Mouse (Mus musculus) hindbrain, embryonic 10.5 days (tissue): ENCODE measurements around the gene Ankrd2. TPM values are rescaled to one million over a fixed set of nuclear protein-coding genes. Genes with fewer than 3 reads are reported as not detected.

ENCODE experiments used
- DNase-seq: peaks from one replicate; pipeline ENCODE4 v3.0.0-alpha.2; 2017; ENCODE audit warnings: low spot score
- H3K27ac ChIP-seq: fragments of 300-500 bp; sonication (generic); 2 replicates; pipeline ENCODE4 v1.5.1; 2016; ENCODE audit warnings: mild to moderate bottlenecking, moderate library complexity
- H3K27me3 ChIP-seq: fragments of 300-500 bp; sonication (generic); 2 replicates; pipeline ENCODE4 v1.6.1; 2016; ENCODE audit warnings: mild to moderate bottlenecking; ENCODE audit not compliant: poor library complexity, insufficient read depth, severe bottlenecking
- H3K36me3 ChIP-seq: fragments of 300-500 bp; sonication (generic); 2 replicates; pipeline ENCODE4 v1.6.1; 2016; ENCODE audit warnings: mild to moderate bottlenecking, moderate library complexity
- H3K4me1 ChIP-seq: fragments of 300-500 bp; sonication (generic); replicated peaks from 2 replicates; pipeline ENCODE4 v1.6.1; 2016; ENCODE audit warnings: mild to moderate bottlenecking
- H3K4me3 ChIP-seq: fragments of 300-500 bp; sonication (generic); 2 replicates; pipeline ENCODE4 v1.5.1; 2016; ENCODE audit warnings: mild to moderate bottlenecking, moderate library complexity
- H3K9me3 ChIP-seq: fragments of 300-500 bp; sonication (generic); 2 replicates; pipeline ENCODE4 v1.6.1; 2016; ENCODE audit warnings: mild to moderate bottlenecking, moderate library complexity
- WGBS: fragments of 180-500 bp; shearing (Covaris S2); methylation state at CpG from one replicate; pipeline ENCODE4 v1.1.7; 2016; 5-methylcytosine and 5-hydroxymethylcytosine counted together
- polyA plus RNA-seq: library from polyadenylated mRNA; unstranded; fragments of >200 nt; fragmentation: Nextera tagmentation; extraction: Ambion mirVana; gene quantifications from 2 replicates; pipeline ENCODE4 v1.2.1, GENCODE M21; 2016

The Ankrd2 gene
- polyA plus RNA-seq, 1 experiment from 2014 or later, result not detected

DNA sequence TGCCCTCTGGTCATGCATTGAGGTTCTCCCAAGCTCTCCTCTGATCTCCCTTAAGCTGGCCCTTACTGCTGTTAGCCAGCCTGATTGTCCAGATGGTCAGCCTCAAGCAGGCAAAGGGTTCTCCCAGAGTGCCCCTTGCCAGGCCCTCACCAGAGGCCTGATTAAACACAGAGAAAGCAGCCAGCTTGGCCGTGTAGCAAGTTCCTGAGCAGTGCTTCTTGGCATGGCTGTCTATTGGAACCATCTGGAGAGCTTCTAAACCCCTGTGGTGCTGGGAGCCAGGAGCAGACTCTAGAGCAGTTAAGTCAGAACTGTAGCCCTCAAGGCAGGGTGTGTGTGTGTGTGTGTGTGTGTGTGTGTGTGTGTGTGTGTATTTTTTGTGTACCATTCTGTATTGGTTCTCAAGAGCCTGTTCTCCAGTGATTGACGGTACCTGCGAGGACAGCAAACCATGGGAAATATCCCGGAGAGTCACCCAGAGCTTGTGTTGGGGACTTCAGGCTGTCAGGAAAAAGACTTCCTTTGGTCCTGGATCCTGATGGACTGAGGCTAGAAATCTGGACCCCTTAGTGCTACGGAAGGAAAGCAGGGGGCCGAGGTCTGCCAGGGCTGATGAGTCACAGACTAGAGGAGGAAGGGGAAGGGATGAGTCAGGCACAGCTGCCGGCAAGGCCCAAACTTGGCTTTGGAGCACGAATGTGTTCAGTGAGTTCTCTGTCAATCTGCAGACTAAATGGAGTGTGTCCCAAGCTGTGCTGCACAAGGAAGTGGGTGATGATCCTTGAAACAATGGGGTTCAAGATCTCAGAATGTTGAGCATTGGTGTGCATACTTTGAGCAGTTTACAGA lies 18.2 kb upstream of the Ankrd2 start:
- no peak overlapping the region for H3K4me3 ChIP-seq
- H3K36me3 ChIP-seq, result no peaks in the 10 kb centered on the region
- whole genome bisulfite sequencing, result 78% methylated on average over 8 of the region's 8 CpGs
- peaks cover 55% of the 10 kb centered on the region for H3K4me1 ChIP-seq
- no peaks in the 10 kb centered on the region for H3K27me3 ChIP-seq
- H3K9me3 ChIP-seq, result no peaks in the 10 kb centered on the region
- DNase-seq, result no peak
- peak overlapping the region; percentile 36 for H3K27ac ChIP-seq

DNA sequence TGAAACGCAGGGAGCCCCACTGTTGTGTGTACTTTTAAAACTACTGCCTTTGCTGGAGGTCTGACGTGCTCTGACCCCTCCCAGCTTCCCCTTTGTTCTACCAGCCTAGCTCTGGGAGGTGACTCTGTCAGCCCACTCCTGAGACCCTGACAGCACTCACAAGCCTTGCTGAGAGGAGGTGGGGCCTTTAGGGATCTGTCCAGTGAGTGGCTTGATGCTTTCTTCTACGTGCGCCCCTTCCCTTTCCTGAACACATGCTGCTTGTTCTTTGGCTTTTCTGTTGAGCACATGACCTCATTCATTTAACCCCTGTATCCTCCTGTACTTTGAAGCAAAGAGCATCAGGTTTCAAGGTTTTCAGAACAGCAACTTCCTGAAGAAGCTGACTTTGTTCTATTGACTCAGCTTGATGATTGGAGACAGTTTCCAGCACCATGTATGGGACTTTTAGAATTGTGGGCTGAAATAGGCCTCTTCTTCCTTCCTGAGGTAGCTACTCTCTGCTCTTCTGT lies 16.7 kb upstream of the Ankrd2 start:
- H3K27me3 ChIP-seq, result no peaks in the 10 kb centered on the region
- H3K36me3 ChIP-seq, result no peaks in the 10 kb centered on the region
- peaks cover 57% of the 10 kb centered on the region for H3K4me1 ChIP-seq
- H3K27ac ChIP-seq, result peak overlapping the region; percentile 36
- H3K9me3 ChIP-seq, result no peaks in the 10 kb centered on the region
- 30% methylated on average over 4 of the region's 4 CpGs for WGBS
- H3K4me3 ChIP-seq, result no peak overlapping the region
- peak; percentile 38 for DNase-seq

DNA sequence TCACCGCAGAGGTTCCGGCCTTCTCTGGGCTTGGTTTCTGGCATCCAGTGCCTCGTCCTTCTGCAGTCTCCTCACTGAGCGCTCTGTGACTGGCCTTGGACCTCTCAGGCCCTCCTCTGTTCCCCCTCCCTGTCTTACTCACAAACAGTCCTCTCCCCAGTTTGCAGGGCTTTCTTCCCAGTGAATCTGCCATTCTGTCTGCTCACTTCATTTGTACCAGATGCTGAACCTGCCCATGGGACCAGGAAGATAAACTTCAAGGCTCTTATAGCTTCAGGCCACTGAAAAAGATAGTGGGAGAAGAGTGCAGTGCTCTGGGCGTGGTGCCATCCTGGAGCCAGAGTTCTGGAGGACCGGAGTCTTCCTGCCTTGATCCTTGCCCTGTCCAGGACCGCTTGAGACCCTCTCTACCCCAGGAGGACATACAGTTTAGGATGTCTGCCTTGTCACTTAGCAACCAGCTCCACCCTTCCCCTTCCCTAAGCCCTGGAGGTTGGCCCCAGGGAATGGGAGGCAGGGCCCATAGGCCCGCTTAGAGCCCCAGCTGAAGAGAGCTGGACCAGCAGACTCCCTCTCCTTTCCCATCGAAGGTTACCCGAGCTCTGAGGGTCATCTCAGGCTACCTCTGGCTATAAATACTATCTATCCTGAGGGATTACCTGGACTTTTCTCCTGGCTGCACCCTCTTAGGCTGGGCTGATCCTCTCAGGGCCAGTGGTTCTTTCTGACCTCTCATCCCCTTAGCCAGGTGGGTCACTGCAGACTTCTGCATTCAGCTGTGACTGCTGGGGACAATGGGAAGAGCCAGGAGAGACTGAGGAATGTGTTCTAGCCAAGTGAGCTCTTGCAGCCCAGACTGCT lies 13.9 kb upstream of the Ankrd2 start:
- no peak for DNase-seq
- H3K9me3 ChIP-seq, result no peaks in the 10 kb centered on the region
- H3K36me3 ChIP-seq, result no peaks in the 10 kb centered on the region
- peak overlapping the region; percentile 59 for H3K27ac ChIP-seq
- WGBS, result 59% methylated on average over 10 of the region's 10 CpGs
- peaks cover 41% of the 10 kb centered on the region for H3K4me1 ChIP-seq
- no peak overlapping the region for H3K4me3 ChIP-seq
- H3K27me3 ChIP-seq, result no peaks in the 10 kb centered on the region

DNA sequence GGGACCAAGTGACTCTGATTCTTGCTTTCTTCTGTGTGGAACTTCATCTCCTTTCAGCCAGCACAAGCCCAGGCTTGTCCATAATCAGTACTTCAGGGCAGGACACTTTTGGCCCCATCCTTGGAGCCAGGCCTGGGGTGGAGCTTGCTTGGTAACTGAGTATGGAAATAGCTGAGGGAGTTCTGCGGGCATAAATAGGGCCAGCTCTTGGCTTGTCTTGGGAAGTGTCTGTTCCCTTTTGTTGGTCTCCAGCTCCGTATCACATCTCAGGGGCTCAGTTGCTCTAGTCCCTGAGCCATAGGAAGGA lies 13.3 kb upstream of the Ankrd2 start:
- WGBS, result 77% methylated on average over 2 of the region's 2 CpGs
- no peaks in the 10 kb centered on the region for H3K36me3 ChIP-seq
- H3K4me3 ChIP-seq, result no peak overlapping the region
- H3K27ac ChIP-seq, result peak overlapping the region; percentile 59; the same call in 1 of the 2 replicates
- no peaks in the 10 kb centered on the region for H3K9me3 ChIP-seq
- no peak for DNase-seq
- peaks cover 35% of the 10 kb centered on the region for H3K4me1 ChIP-seq
- no peaks in the 10 kb centered on the region for H3K27me3 ChIP-seq

DNA sequence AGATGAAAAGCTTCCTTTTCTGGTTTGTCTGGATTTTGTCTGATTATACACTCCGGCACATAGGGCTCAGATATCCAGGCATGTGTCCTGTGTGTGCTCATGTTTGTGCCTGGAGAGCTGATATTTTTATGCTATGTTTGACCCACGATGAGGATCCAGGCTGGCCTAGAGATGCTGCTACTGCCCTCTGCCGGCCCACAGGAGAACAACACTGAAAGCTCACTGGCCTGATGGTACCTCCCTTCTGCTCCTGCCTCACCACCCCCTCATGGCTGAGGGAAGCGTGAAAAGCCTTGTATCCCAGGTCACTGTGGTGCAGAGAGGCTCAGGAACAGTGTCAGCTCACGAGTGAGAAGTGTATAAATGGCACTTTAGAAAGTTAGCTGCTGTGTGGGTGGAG lies 9.6 kb upstream of the Ankrd2 start:
- Histone ChIP-seq H3K4me3 (no peak overlapping the region), H3K27me3 (no peaks in the 10 kb centered on the region), H3K4me1 (peaks cover 17% of the 10 kb centered on the region), H3K27ac (no peak overlapping the region), H3K9me3 (no peaks in the 10 kb centered on the region), H3K36me3 (no peaks in the 10 kb centered on the region)
- DNase-seq, result peak; percentile 79
- 10% methylated on average over 5 of the region's 5 CpGs for WGBS

DNA sequence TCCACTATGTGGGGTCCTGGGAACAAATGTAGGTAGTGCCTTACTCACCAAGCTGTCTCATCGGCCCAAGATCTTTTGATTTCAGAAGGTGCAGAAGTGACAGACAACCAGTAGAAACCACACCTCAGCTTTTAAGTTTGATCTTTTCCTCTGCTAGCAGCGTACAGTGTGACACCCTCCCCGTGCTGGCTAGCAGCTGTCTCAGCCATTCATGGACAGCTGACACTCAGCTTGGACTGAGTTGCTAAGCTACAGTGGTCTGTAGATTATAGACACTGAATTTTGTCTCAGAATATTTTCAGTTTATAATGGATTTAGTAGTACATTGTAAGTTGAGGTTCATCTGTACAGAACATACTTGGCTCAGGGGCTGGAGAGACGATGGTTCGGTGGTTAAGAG lies 4.7 kb upstream of the Ankrd2 start:
- 85% methylated on average over 5 of the region's 5 CpGs for WGBS
- no peak overlapping the region for H3K4me3 ChIP-seq
- H3K36me3 ChIP-seq, result peaks cover 10% of the 10 kb centered on the region
- peaks cover 23% of the 10 kb centered on the region for H3K4me1 ChIP-seq
- H3K9me3 ChIP-seq, result no peaks in the 10 kb centered on the region
- H3K27ac ChIP-seq, result no peak overlapping the region
- DNase-seq, result no peak
- no peaks in the 10 kb centered on the region for H3K27me3 ChIP-seq

DNA sequence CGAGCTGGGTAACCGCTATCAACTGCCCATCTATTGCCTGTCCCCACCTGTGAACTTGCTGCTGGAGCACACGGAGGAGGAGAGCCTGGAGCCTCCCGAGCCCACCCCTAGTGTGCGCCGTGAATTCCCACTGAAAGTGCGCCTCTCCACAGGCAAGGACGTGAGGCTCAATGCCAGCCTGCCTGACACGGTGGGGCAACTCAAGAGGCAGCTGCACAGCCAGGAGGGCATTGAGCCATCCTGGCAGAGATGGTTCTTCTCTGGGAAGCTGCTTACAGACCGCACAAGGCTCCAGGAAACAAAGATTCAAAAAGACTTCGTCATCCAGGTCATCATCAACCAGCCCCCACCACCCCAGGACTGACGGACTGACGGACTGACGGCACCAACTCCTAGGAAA lies 2.2 kb upstream of the Ankrd2 start:
- H3K9me3 ChIP-seq, result no peaks in the 10 kb centered on the region
- no peak overlapping the region for H3K4me3 ChIP-seq
- no peak for DNase-seq
- no peak overlapping the region for H3K27ac ChIP-seq
- H3K27me3 ChIP-seq, result peaks cover 3% of the 10 kb centered on the region; the same call in 1 of the 2 replicates
- WGBS, result 85% methylated on average over 14 of the region's 14 CpGs
- peaks cover 25% of the 10 kb centered on the region for H3K4me1 ChIP-seq
- H3K36me3 ChIP-seq, result peaks cover 10% of the 10 kb centered on the region

DNA sequence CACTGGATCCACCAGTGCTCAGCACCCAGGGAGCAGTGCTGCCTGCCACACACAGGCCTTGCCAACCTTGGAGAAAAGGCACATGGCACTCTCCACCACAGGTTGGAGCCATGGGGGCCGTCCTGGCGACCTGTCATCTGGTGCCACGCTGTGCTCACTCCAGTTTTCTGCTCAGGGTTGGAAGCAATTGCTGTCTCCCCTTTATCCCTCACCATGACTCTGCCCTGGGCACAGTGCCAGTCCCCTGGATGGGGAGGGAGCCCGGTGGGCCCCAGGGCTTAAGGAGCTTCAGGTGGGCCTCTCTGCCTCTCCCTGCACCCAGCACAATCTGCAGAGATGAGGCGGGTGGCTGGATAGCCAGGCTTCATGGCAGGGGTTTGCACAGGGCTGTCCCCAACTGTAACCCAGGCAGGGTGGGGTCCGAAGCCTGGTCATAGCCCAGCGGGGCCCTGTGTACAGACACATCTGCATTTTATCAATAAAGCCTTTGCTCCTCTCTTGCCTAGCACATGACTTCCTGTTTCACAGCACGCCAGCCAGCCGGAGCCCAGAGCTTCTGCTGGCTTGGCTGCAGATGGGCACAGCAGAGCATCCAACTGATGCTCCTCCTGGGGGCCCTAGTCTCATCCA lies 1.5 kb upstream of the Ankrd2 start:
- H3K4me1 ChIP-seq, result peaks cover 25% of the 10 kb centered on the region
- H3K9me3 ChIP-seq, result no peaks in the 10 kb centered on the region
- DNase-seq, result no peak
- H3K27me3 ChIP-seq, result peaks cover 3% of the 10 kb centered on the region; the same call in 1 of the 2 replicates
- peaks cover 10% of the 10 kb centered on the region for H3K36me3 ChIP-seq
- H3K4me3 ChIP-seq, result no peak overlapping the region
- WGBS, result 78% methylated on average over 9 of the region's 9 CpGs
- H3K27ac ChIP-seq, result no peak overlapping the region

DNA sequence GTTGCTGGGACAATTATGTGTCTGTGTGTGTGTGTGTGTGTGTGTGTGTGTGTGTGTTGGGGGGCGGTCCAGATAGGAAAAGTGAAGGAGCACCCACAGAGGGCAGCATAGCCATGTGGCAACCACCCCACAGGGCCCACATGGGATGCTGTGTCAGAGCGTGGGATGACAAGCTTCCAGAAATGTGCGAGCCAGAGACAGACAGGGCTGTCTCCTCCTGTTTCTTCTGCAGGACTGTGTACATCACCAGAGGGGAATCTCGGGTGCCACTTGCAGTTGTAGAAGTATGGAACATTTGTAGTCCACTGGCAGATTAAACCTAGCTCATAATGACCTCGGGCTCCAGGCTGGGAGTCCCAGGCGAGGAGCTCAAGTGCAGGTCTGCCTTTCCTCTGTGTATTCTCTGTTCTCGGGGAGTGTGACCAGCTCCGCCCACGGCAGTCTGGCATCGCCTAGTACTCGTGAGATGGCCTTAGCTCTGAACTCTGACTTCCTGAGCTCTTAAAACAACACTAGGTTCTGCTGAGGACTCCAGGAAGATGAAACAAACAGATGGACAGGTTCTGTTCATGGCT lies 832 bp upstream of the Ankrd2 start:
- 57% methylated on average over 11 of the region's 11 CpGs for WGBS
- no peak for DNase-seq
- peaks cover 25% of the 10 kb centered on the region for H3K4me1 ChIP-seq
- H3K9me3 ChIP-seq, result no peaks in the 10 kb centered on the region
- H3K27ac ChIP-seq, result peak overlapping the region; percentile 1; the same call in 1 of the 2 replicates
- no peak overlapping the region for H3K4me3 ChIP-seq
- peaks cover 10% of the 10 kb centered on the region for H3K36me3 ChIP-seq
- H3K27me3 ChIP-seq, result peaks cover 6% of the 10 kb centered on the region

DNA sequence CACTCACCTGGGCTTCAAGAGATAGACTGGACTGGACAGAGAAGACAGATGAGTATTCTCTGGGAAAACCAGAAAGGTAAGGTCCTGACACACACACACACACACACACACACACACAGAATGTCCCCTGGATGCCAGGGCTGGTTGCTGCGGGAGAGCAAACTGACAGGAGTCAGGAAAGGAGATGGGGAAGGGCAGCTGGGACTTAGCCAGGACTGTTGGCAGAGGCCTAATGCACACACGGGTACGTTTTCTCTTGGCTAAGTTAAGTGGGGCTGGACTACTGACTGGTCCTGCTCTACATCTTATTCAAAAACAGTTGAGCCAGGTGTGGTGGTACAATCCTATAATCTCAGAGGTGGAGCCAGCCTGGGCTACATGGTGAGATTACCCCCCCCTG lies 557 bp downstream of the Ankrd2 start:
- Histone ChIP-seq H3K9me3 (no peaks in the 10 kb centered on the region), H3K4me3 (no peak overlapping the region), H3K4me1 (peaks cover 25% of the 10 kb centered on the region), H3K36me3 (peaks cover 10% of the 10 kb centered on the region), H3K27me3 (peaks cover 13% of the 10 kb centered on the region), H3K27ac (no peak overlapping the region)
- 92% methylated on average over 3 of the region's 3 CpGs for WGBS
- DNase-seq, result no peak

DNA sequence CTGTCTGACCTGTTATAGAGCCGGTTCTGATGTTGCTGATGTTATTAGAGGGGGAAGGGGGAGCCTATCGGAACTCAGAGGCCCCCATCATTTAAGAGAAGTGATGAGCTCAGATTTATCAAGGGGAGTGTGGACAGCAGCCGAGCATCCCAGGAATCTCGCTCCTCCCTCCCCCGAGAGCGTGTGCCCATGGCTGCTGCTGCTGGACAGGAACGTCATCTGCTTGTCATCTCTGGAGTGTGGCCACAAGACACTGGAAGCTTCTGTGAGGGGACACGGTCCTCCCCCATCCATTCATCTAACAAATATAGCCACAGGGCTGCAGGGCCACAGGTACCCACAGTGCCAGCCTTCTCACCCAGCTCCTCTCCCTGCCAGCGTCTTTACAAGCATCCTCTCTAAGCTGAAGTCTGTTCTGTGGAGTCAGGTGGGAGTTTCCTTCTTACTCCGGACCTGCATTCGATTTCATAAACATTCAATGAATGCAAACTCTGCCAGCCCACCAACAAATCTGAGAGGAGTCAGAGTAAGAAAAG lies 1.4 kb downstream of the Ankrd2 start:
- Histone ChIP-seq H3K9me3 (no peaks in the 10 kb centered on the region), H3K27me3 (peaks cover 13% of the 10 kb centered on the region), H3K4me3 (no peak overlapping the region), H3K27ac (no peak overlapping the region), H3K4me1 (peaks cover 25% of the 10 kb centered on the region), H3K36me3 (peaks cover 10% of the 10 kb centered on the region)
- no peak for DNase-seq
- WGBS, result 81% methylated on average over 11 of the region's 11 CpGs

DNA sequence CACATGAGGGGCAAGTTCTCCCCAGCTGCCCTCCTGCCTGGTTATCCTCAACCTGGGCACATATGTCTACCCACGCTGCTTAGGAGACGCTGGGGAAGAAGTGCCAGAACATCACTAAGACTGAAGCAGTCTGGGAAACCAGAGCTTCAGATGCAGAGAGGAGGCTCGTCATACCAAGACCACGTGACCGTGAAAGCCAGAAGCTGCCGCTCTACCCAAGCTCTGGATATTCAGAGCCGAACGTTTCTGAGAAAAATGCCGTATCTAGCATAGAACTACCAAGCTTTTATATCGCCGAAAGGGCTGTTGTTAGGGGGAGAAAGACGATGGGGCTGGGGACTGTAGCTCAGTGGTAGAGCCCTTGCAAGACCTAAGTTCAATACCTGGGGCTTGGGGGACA lies 2.5 kb downstream of the Ankrd2 start:
- DNase-seq, result no peak
- peaks cover 25% of the 10 kb centered on the region for H3K4me1 ChIP-seq
- no peak overlapping the region for H3K27ac ChIP-seq
- H3K4me3 ChIP-seq, result no peak overlapping the region
- WGBS, result 92% methylated on average over 12 of the region's 12 CpGs
- H3K36me3 ChIP-seq, result peaks cover 10% of the 10 kb centered on the region
- no peaks in the 10 kb centered on the region for H3K9me3 ChIP-seq
- H3K27me3 ChIP-seq, result peaks cover 13% of the 10 kb centered on the region
